Mouse (Mus musculus) lung, postnatal 14 days (tissue): ENCODE data around the gene Dek.

Experiments
- DNase-seq: peaks from one replicate; pipeline ENCODE4 v3.0.0; 2021

Dek gene

DNA sequence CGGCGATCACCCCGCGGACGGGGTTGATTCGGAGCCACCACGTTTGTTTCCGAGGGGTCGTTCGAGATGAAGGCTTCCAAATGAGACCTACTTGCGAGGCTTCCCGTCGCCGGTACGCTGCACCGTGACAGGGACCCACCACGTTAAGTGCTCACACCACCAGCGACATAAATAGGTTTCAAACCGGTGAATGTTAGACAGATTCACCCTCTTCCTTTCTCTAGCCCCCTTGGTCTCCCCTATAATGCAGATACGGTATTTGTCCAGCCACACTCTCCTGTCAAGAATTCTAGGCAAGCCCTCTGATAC, 533 bp upstream of the Dek start:
- DNase-seq, result no peak

DNA sequence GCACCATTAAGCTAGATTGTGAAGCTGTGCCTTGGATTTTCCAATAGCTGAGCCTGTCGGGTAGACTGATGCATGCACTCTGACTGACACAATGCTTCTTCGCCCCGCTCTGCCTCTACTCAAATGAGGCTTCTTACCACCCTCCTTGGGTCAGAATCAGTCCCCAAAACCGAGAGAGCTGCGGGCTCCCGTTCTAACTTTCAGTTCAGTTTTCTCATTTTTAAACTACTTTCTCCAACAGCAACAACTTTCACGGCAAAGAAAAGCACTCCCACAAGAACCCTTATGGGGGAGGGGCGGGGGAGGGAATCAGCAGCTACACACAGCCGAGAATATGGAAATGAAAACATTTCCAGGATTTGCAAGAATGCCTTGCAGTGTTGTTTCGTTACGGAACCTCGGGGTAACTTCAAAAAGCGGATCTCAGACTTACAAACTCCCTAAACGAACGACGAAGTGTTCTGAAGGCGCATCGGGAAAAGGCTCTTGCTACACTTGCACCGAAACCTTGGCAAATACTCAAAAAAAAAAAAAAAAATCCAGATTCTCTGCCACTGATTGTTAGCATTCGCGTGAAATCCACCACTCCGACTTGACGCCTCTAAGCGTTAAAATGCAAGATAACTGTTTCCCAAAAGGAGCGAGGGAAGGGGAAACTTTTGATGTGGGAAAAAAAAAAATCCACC, 1.0 kb downstream of the Dek start:
- DNase-seq, result peak; percentile 13

DNA sequence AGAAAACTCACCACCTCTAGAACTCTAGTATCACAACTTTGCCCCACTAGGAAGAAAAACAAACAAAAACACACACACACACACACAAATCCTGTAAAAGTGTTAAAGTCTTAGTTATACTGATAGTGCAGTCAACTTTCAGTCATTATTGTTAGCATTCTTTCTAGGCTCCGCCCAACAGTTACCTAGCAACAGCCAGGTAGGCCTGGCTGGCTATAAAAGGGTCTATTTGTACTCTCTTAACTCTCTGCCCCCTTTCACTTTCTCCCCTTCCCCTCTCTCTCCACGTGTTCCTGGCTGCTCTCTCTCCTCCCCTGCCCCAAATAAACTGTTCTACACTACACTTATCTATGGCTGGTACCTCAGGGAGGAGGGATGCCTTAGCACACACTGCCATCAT, 1.9 kb downstream of the Dek start:
- no peak for DNase-seq

DNA sequence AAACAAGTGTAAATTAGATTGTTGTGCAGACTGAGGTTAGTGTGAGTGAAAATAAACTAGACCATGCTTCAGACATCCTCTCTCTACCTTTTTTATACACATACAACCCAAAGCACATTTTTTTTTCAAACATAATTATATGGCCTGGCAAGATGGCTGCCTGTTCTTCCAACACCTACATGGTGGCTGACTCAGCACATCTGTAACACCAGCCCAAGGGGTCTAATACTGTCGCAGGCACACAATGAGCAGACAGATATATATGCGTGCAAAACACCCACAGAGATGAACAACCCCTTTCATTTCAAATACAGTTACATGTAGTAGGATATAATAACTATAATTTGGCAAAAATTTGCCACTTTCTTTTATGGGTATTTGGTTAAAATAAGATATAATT, 5.4 kb downstream of the Dek start:
- DNase-seq, result no peak

DNA sequence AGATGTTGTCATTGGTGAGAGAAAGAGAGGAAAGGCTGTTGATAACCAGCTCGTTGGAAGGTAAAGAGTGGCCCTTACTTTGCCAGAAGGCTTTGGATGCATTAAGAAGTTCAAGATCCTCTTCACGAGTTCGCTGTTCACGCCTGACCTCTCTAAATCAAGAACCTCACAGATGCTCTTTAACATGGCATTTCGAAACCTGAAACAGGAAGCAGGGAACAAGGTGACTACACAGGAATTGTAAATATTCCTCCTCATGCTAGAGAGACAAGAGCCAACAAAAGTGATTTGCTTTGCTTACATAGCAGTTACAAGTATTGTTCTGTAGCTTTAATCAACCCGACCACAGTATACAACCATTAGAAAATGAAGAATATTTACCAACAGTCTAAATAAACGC, 6.7 kb downstream of the Dek start:
- no peak for DNase-seq

DNA sequence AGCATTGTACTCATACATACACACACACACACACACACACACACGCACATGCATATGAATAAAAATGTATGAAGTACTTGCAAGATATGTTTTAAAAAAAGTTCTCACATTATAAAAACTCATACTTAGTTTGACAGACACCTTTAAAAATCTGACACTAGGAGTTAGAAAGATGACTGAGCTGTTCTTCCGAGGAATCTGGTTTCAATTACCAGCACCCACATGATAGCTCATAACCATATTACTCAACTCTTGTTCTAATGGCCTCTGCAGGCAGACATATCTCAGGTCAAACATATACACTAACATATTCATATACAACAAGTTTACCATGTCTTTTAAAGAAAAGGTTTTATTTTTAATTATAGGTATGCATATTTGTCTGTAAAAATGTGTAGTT, 9.4 kb downstream of the Dek start:
- no peak for DNase-seq

DNA sequence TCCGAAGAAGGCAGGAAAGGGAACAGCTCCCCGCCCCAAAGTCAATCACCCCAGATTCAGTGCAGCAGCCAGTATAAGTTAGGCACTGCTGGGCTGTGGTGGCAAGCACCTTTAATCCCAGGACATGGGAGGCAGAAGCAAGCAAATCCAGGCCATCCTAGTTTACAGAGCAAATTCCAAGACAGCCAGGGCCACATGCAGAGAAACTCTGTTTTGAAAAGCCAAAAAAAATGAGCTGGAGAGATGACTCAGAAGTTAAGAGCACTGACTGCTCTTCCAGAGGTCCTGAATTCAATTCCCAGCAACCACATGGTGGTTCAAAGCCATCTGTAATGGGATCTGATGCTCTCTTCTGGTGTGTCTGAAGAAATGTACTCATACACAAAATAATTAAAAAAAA, 12.2 kb downstream of the Dek start:
- no peak for DNase-seq

DNA sequence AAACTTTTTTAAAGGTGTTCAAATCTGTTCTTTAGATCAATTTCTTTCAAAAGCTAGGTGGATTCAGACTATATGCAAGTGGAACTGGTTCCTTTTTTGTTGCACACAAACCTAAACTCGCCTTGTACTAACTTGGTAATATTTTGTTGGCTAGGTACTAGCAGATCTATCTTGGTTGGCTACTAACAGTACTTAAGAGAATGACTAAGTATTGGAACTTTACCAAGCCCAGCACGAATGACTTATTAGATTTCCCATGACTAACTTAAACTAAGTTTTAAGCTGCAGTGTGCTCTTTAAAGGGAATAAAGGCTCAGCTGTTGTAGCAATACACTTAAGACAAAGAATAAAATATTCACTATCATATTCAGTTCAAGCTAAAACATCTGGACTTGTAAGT, 16.7 kb downstream of the Dek start:
- no peak for DNase-seq

DNA sequence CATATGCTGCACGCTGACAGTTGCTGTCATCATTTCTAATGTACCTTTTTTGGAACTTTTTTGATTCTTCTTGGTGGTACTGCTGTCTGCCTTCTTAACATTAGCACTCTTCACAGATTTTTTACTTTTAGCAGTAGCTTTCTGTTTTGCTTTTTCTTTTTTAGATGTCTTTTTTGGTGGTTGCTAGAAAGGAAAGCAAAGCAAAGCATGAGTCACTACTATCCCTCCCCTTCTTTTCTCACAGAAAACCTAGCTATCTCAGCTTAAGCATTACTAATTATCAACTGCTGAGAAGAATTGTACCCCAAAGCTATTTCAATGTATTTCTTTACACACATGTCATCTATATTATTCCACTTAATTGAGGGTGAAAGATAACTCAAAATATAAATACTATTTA, 17.6 kb downstream of the Dek start:
- DNase-seq, result no peak

DNA sequence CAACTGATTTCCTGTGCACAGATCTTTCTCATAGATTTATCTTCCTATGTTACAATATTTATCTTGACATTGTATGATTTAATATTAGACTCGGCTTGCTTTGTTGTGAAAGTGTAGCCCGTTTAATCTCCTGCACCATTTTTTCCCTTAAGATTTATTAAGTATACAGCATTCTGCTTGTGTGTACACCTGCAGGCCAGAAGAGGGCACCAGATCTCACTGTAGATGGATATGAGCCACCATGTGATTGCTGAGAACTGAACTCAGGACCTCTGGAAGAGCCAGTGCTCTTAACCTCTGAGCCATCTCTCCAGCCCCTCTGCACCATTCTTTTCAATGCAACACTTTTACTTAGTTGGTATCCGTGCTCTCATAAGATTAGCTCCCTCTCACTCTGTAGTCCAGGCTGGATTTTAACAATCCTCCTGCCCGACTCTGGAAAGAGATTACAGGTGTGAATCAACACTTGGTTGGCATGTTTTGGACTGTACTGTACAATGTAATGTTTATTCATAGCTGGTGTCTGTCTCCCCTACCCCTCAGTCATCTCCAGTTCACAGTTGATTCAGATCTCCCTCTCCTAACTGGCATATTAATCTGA, 25.0 kb downstream of the Dek start:
- no peak for DNase-seq

DNA sequence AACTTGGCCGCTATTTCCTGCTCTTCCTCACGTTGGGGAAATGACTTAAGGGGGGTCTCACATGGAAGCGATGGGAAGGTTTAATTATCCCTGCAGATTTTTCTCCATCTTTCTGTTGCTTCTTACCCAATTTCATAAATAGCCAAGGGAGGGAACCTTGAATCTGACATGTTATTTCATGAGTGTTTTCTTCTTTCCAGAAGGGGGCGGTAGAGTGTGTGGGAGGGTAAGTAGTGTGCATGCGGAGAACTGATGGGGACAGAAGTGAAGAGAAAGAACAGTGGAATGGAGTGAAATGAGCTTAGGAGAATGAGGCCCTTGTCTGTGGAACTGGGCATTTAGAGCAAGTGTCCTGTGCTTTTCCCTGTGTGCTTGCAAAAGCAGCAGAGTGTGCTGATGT, 27.2 kb downstream of the Dek start:
- DNase-seq, result no peak

DNA sequence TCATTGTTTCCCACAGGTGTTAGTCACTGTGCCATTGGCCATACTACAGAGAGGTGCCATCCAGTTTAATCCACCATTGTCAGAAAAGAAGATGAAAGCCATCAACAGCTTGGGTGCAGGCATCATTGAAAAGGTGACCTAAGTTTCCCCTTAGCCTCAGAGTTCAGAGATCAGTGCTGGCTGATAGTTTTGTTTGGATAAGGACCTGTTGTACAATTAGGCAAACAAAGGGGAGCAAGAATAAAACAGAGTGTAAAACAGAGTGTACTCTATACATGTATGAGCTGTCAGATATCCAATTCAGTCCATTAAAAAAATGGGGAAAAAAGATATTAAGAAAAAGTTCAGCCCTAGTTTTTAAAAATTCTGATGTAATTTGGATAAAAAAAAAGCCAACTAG, 28.6 kb downstream of the Dek start:
- DNase-seq, result no peak

DNA sequence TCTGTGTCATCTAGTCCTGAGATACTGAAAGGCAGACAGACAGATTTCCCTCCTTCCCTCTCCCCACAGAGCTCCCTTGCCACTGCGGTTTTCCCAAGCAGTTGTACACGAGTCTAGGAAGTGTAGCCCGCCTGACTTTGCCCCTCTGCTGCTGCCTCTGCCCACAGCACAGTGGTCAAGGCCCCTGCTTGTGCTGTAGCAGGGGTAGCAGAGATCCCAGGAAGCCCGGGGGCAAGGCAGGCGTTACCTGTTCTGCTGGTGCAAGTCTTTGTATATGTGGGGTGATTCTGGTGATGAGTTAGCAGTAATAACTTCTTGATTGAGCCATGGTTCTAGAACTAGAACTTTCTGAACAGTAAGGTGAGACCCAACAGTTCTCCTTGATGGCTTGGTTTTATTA, 29.8 kb downstream of the Dek start:
- DNase-seq, result no peak

DNA sequence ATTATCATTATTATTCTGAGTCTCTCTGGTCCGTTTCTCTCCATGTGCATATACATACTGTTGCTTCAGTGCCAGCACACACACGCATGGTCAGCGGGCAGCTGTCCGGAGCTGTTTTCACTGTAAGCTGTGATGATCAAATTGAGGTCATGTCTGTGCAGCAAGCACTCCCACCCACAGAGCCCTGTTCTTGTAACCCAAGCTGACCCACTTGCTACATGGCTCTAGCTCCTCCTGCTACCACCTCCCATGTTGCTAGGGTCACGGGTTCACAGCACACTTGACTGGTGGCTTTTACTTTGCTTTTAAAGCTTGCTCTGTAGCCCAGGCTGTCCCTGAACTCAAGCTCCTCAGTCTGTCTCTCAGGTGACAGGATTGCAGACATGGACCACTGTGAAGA, 33.5 kb downstream of the Dek start:
- no peak for DNase-seq

DNA sequence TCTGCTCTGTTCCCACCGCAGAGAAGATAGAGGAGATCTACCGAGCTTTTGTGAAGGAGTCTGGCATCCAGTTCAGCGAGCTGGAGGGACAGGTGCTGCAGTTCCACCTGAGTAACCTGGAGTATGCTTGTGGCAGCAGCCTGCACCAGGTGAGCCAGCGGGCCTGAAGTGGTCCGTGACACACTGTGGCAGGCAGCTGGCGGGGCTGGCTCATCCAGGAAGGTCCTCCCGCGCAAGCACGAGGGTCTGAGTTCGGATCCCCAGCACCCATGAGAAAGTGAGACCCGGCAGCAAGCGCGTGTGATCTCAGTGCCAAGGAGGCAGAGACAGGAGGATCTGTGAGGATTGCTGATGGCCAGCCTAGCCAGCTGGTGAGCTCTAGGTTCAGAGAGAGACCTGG, 34.1 kb downstream of the Dek start:
- DNase-seq, result no peak

DNA sequence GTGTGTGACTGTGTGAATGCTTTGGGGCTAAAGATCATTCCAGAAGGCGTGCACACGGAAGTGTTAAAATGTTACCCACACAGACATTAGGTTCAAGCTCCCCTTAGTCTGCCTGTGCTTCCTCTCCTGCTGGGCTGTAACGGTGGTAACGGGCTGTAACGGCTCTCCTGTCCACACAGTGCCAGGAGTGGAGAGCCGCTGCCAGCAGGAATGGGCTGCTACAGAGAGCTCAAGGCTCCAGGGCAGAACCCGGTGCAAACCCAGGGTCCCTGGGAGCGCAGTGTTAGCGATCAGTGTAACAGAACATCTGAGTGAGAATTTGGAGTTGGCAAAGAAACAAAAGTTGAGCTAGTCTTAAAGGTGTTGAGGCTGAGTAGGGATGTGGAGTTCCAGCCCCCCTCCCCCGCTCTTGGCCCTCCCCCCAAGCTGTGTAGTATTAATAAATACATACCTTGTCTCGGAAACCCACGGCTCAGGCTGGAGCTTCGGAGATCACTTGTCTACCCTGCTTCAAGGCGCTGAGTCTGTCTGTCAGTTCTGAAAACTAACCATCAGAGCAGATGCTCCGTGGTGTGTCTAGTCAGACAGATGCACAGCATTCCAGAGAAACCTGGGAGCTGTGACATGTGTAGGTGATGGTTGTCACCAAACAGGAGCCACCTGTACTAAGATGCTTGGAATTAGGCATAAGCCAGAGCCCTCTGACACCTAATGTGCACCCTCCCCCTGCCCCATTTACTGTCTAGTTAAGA, 35.5 kb downstream of the Dek start:
- DNase-seq, result no peak

DNA sequence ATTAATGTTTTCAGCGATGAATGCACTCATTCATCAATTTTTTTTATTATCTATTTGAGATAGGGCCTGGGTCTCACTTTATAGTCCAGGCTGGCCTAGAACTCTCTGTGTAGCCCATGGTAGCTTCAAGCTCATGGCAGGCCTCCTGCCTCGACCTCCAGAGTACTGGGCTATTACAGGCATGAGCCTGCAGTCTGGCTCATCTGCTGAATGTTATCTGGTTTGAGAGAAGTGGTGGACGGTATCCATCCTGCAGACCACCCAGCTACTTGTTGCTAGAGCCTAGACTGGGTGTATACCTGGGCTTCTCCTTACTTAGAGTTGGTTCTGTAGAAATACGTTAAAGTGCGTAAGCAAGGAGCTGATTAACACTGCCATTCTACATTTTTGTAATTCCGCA, 39.0 kb downstream of the Dek start:
- no peak for DNase-seq

DNA sequence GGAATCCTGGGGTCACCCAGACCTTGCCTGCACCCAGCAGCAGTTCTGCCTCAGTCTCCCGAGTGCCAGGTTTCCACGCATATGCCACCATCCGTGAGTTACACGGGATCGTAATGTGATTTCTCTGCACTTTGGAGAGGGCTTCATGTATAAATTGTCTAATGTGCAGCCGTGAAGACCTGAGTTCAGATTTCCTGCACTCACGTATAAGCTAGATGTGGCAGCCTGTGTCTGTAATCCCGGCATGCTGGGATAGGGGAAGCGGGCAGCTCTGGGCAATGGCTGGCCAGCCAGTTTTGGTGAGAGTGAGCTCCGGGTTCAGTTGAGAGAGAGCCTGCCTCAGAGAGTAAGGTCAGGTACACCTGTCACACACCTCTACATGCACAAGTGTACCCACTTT, 39.5 kb downstream of the Dek start:
- no peak for DNase-seq

DNA sequence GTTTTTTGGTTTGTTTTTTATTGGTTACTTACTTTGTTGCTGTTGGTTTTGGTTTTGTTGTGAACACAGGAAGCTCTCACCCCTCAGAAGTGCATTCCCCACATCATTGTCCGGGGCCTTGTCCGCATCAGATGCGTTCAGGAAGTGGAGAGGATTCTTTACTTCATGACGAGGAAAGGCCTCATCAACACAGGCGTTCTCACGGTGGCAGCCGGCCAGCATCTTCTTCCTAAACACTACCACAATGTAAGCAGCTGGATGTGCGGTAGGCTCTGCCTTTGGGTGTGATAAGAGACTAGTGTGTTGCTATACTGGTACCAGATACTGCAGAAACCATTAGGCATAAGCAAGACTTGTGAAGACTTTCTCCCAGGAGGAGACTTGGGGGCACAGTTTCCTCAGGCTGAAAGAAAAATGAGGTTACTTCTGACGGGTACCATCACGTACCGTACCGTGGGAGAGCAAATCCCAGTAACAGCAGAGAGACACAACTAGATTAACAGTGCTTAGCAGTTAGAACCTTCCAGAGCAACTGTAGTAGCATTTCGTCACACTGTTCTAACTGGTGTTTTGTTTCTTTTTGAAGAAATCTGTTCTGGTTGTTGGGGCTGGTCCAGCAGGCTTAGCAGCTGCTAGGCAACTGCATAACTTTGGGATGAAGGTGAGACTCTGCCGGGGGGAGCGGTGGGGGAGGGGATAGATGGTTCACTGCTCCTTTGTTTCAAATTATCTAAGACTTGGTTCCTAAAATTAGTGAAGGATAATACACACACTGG, 41.8 kb downstream of the Dek start:
- DNase-seq, result peak; percentile 47

DNA sequence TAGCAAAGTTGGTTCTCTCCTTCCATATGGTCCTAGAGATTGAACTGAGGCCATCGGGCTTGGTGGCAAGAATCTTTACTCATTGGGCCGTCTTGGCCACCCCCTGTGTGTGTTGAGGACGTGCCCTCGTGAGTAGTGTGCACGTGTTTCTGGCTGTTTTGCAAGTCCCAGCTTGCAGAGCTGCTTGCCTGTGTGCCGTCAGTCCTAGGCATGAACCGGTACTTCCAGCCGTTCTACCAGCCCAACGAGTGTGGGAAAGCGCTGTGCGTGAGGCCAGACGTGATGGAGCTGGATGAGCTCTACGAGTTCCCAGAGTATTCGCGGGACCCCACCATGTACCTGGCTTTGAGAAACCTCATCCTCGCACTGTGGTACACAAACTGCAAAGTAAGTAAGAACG, 43.2 kb downstream of the Dek start:
- no peak for DNase-seq

DNA sequence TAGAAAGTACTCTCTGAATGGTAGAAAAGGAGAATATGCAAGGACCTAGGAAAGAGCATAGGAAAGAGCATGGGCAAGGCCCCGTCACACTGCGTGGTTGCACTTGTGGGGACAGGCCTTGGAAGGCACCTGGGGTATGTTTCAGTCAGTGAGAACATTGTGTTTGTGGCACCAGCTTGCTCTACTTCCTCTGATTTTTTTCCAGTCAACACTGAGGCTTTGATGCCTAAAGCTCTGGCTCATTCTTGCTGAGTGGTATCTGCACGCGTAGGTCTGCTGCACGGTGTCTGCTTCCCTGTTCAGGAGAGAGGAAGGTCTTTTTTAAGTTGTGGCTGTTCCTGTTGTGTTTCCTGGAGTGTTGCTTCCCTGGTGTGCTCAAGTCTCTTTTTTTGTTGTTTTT, 49.2 kb downstream of the Dek start:
- no peak for DNase-seq

DNA sequence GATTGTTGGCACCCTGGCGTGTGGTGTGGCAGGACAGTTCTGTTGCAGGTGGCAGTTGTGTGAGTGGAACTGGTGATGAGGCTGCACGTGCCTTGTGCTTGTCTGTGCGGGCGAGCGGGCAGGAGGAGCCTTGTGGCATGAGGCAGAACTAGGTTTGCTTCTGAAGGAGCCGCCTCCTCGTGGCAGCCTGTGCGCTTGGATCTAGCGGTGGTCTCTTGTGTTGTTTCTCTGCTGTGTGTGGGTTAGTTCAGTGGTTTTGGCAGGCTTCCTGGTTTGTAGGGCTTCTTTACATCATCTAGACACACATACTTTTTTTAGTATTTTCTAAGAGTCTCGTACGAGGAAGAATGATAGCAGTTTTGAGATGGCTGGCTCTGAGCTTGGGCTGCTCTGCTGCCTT, 49.9 kb downstream of the Dek start:
- DNase-seq, result no peak

DNA sequence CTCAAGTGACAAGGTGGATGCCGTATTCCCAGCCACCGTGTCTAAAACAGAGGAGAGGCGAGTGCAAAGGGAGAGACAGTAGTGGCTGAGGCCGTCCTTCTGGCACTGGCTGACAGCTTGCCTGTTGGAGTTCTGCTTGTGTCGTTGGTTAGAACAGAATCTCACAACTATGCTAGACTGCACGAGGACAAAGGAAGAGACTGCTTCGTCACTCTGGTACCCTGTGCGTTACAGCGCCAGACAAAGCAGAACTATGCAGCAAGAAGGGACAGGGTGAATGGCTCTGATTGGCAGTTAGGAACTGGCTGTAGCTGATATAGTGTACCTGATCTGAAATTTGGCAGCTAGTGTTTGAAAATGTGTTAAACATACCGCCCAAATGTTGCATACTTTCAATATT, 52.0 kb downstream of the Dek start:
- DNase-seq, result no peak

DNA sequence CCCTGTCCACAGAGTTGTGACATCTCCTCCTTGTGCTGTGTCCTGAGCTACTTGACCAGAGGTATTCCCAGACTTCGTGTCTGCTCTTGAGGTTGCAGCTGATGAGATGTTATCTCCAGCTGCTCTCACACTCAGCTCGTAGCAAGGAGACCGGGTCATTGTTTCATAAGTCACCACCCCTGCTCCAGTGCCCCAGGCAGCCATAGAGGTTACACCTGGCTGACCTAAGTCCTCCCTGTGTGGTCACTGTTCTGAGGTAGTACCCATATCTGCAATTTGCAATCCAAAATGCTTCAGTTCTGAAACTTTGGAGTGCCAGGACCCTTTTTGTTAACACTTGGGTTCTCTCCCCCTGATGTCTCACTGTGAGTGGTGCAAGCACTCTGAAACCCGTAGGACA, 56.0 kb downstream of the Dek start:
- DNase-seq, result no peak
